Mouse (Mus musculus) kidney, adult 18-20 months (tissue): ENCODE results near the gene Atp2c2.

Experiments
- DNase-seq: peaks from one replicate; pipeline ENCODE4 v3.0.0; 2021

Atp2c2 gene

GRCm38 (mm10) chr8:119707146-119707545 lies 7.3 kb downstream of the Atp2c2 start:
- DNase-seq, result no peak

- DNase-seq, result no peak
These were observed 8.7 kb downstream of the Atp2c2 start for GRCm38 (mm10) chr8:119708471-119708870.

GRCm38 (mm10) chr8:119708878-119709702 lies 9.3 kb downstream of the Atp2c2 start:
- DNase-seq, result peak; percentile 3

GRCm38 (mm10) chr8:119709703-119710093 lies 9.9 kb downstream of the Atp2c2 start:
- DNase-seq, result no peak

- no peak for DNase-seq
These were observed 12.4 kb downstream of the Atp2c2 start for GRCm38 (mm10) chr8:119712226-119712625.

- DNase-seq, result no peak
These were observed 13.6 kb downstream of the Atp2c2 start for GRCm38 (mm10) chr8:119713421-119713820.

- DNase-seq, result peak; percentile 36
These were observed 15.4 kb downstream of the Atp2c2 start for GRCm38 (mm10) chr8:119715221-119715620.

- DNase-seq, result no peak
These were observed 17.0 kb downstream of the Atp2c2 start for GRCm38 (mm10) chr8:119716730-119717299.

GRCm38 (mm10) chr8:119717765-119718164 lies 18.0 kb downstream of the Atp2c2 start:
- DNase-seq, result peak; percentile 29

- DNase-seq, result no peak
These were observed 19.2 kb downstream of the Atp2c2 start for GRCm38 (mm10) chr8:119719011-119719501.

GRCm38 (mm10) chr8:119722348-119722747 lies 22.5 kb downstream of the Atp2c2 start:
- no peak for DNase-seq

- no peak for DNase-seq
These were observed 23.9 kb downstream of the Atp2c2 start for GRCm38 (mm10) chr8:119723676-119724075.

GRCm38 (mm10) chr8:119724596-119724995 lies 24.8 kb downstream of the Atp2c2 start:
- no peak for DNase-seq

GRCm38 (mm10) chr8:119727093-119727492 lies 27.3 kb downstream of the Atp2c2 start:
- DNase-seq, result no peak

- no peak for DNase-seq
These were observed 28.6 kb downstream of the Atp2c2 start for GRCm38 (mm10) chr8:119728351-119728895.

- no peak for DNase-seq
These were observed 32.3 kb downstream of the Atp2c2 start for GRCm38 (mm10) chr8:119732072-119732471.

- no peak for DNase-seq
These were observed 36.6 kb downstream of the Atp2c2 start for GRCm38 (mm10) chr8:119736348-119736917.

- no peak for DNase-seq
These were observed 37.5 kb downstream of the Atp2c2 start for GRCm38 (mm10) chr8:119737093-119737900.

GRCm38 (mm10) chr8:119738129-119738907 lies 38.5 kb downstream of the Atp2c2 start:
- DNase-seq, result no peak

- DNase-seq, result no peak
These were observed 40.8 kb downstream of the Atp2c2 start for GRCm38 (mm10) chr8:119740634-119741033.

- DNase-seq, result no peak
These were observed 42.6 kb downstream of the Atp2c2 start for GRCm38 (mm10) chr8:119742409-119742808.
